In the genomic region with DNA sequence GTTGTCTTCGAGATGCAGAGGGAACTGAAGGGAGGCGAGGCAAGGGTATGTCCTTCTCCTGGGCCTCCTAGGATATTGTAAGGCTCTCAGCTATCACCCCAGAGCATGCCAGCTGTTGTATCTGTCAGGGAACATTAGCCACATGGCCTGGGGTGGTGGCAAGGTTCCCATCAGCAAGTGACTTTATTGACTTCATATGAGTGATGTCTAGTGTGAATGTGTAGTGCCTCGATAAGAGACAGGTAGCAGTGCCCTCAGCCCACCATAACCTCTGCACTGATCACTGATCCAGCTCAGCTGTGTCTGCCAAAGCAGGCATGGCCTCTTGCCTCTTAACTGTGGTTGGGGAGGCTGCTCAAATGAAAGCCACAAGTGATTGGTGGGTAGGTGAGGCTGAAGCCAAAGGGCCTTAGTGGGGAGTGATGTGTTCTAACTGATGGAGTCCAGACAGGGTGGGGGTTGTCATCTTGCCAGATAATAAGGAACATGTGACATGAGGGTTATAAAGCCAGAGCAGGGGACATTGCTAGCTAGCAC, we compare ENCODE assay signal across 28 mouse cellular contexts. TPM values are rescaled to one million over a fixed set of nuclear protein-coding genes. Genes with fewer than 3 reads are reported as not detected.
DNase-seq lines count a peak whose midpoint lies in the region; ATAC-seq and TF ChIP-seq lines count a peak whose summit lies in the region.
"Had no signal": no experiment of that assay in that cellular context is flagged by ENCODE, and none has a peak within 500 bp of the region (broad histone marks: within the 10 kb centered on the region; RNA-seq: fewer than 3 reads in every experiment).

No protein-coding gene starts in this region.

- no peaks in the 10 kb centered on the region for H3K9me3 ChIP-seq in heart, postnatal 0 days (replicated peaks; ENCODE audit: control insufficient read depth, low read length)
- H3K9me3 ChIP-seq in erythroblast, embryonic 14.5 days (ENCODE audit: control insufficient read depth, low read length): no peaks in the 10 kb centered on the region
- H3K9me3 ChIP-seq: embryonic facial prominence, embryonic 12.5 days; forebrain, embryonic 12.5 days; hindbrain, embryonic 12.5 days; intestine, embryonic 15.5 days; lung, embryonic 15.5 days had no signal

- TF ChIP-seq POLR2A in heart, adult 2 months (IDR thresholded peaks at IDR 0.05; ENCODE audit: insufficient read depth, low read depth, low read length): no peak

- intact Hi-C loops in heart, adult 2 months (cut with DNase I): loop anchor here (10.0 kb wide), 1 partner anchor 94 kb away; no protein-coding TSS in a partner anchor
- intact Hi-C loops in left cerebral cortex, adult 2 months (cut with DNase I): no loop called here

- 45% methylated on average over 3 of the region's 3 CpGs for WGBS in heart, postnatal 0 days
- WGBS in heart, adult 2 months: 63% methylated on average over 3 of the region's 3 CpGs

- no peak for DNase-seq in heart, postnatal 0 days (ENCODE audit: low spot score)
- DNase-seq in heart, adult 2 months: no peak
- DNase-seq in MN1 (ENCODE audit: low spot score): peak; percentile 62
- no peak for DNase-seq in left cerebral cortex, adult 2 months (ENCODE audit: extremely low spot score in 1 of 2, low spot score in 2 of 2)
- no peak for DNase-seq in spleen, postnatal 14 days (ENCODE audit: low spot score in 2 of 2)
- DNase-seq: adrenal gland, postnatal 10 days; B cell, adult 2 months; cerebellum, adult 11 months; cerebellum, adult 9-10 months; cerebellum, postnatal 36 days; gastrocnemius, postnatal 25 days; heart, adult 18-20 months; heart, postnatal 36 days; kidney, adult 8-10 months; kidney, postnatal 4 days; left cerebral cortex, postnatal 4 days; midbrain, embryonic 14.5 days had no signal

- 0 out of 2 replicates have a peak overlapping the region, but pooled peaks have one; percentile 7 for H3K9ac ChIP-seq in heart, postnatal 0 days (replicated peaks; ENCODE audit: low read depth, low read length)
- H3K9ac ChIP-seq in heart, adult 2 months (ENCODE audit: low read depth, low read length): no peak overlapping the region
- H3K9ac ChIP-seq: embryonic facial prominence, embryonic 12.5 days; forebrain, embryonic 12.5 days; hindbrain, embryonic 12.5 days; intestine, embryonic 15.5 days; lung, embryonic 15.5 days had no signal

- TF ChIP-seq CTCF in heart, postnatal 0 days (IDR thresholded peaks at IDR 0.05; ENCODE audit: low read depth): no peak
- no peak for TF ChIP-seq CTCF in heart, adult 2 months (IDR thresholded peaks at IDR 0.05)
- no peak for TF ChIP-seq CTCF in left cerebral cortex, adult 2 months (IDR thresholded peaks at IDR 0.05)

- TF ChIP-seq EP300 in heart, postnatal 0 days (IDR thresholded peaks at IDR 0.05; ENCODE audit: low read depth): no peak
- no peak for TF ChIP-seq EP300 in heart, adult 2 months (IDR thresholded peaks at IDR 0.05; ENCODE audit: insufficient read depth, low read depth, low read length)

- H3K27me3 ChIP-seq in heart, postnatal 0 days (ENCODE audit: control insufficient read depth, insufficient read depth, low read length): no peaks in the 10 kb centered on the region
- H3K27me3 ChIP-seq in heart, adult 2 months (ENCODE audit: control insufficient read depth, insufficient read depth, low read length): no peaks in the 10 kb centered on the region
- peaks cover 22% of the 10 kb centered on the region for H3K27me3 ChIP-seq in erythroblast, embryonic 14.5 days (ENCODE audit: control insufficient read depth)
- H3K27me3 ChIP-seq: CH12.LX; embryonic facial prominence, embryonic 12.5 days; intestine, embryonic 15.5 days; lung, embryonic 15.5 days had no signal

- H3K27ac ChIP-seq in heart, postnatal 0 days (ENCODE audit: low read depth): no peak overlapping the region
- no peak overlapping the region for H3K27ac ChIP-seq in heart, adult 2 months
- H3K27ac ChIP-seq in left cerebral cortex, adult 2 months: no peak overlapping the region
- H3K27ac ChIP-seq: embryonic facial prominence, embryonic 12.5 days; forebrain, embryonic 12.5 days; hindbrain, embryonic 12.5 days; hindbrain, postnatal 0 days; intestine, embryonic 15.5 days; kidney, postnatal 0 days; lung, embryonic 15.5 days had no signal

- peaks cover 20% of the 10 kb centered on the region for H3K36me3 ChIP-seq in heart, postnatal 0 days (replicated peaks; ENCODE audit: control insufficient read depth, insufficient read depth, low read length)
- no peaks in the 10 kb centered on the region for H3K36me3 ChIP-seq in heart, adult 2 months (ENCODE audit: control insufficient read depth, insufficient read depth, low read length)
- H3K36me3 ChIP-seq in erythroblast, embryonic 14.5 days (ENCODE audit: control insufficient read depth): peaks cover 37% of the 10 kb centered on the region
- H3K36me3 ChIP-seq: intestine, embryonic 15.5 days had no signal

- peaks cover 5% of the 10 kb centered on the region for H3K4me1 ChIP-seq in heart, postnatal 0 days (ENCODE audit: control insufficient read depth, insufficient read depth)
- peaks cover 3% of the 10 kb centered on the region for H3K4me1 ChIP-seq in heart, adult 2 months (ENCODE audit: control insufficient read depth, insufficient read depth, low read length)
- H3K4me1 ChIP-seq in erythroblast, embryonic 14.5 days (ENCODE audit: control insufficient read depth): peaks cover 63% of the 10 kb centered on the region

- H3K4me3 ChIP-seq in heart, postnatal 0 days (ENCODE audit: low read depth, low read length): no peak overlapping the region
- no peak overlapping the region for H3K4me3 ChIP-seq in heart, adult 2 months
- peak overlapping the region; percentile 14 for H3K4me3 ChIP-seq in erythroblast, embryonic 14.5 days (replicated peaks)
- no peak overlapping the region for H3K4me3 ChIP-seq in left cerebral cortex, adult 2 months
- H3K4me3 ChIP-seq: embryonic facial prominence, embryonic 12.5 days; forebrain, embryonic 12.5 days; hindbrain, embryonic 12.5 days; intestine, embryonic 15.5 days; lung, embryonic 15.5 days had no signal

- ATAC-seq in heart, postnatal 0 days (ENCODE audit: insufficient read depth, low read depth): 0 out of 2 replicates have a peak, but pooled peaks have one; percentile 40
- ATAC-seq in megakaryocyte progenitor cell, adult 5-6 weeks (replicated peaks; ENCODE audit: poor library complexity): peak; percentile 58
- ATAC-seq: hindbrain, postnatal 0 days; intestine, embryonic 15.5 days; Patski had no signal

- no peak overlapping the region for H3K4me2 ChIP-seq in heart, postnatal 0 days (ENCODE audit: low read depth, low read length)
- H3K4me2 ChIP-seq: embryonic facial prominence, embryonic 12.5 days; forebrain, embryonic 12.5 days; hindbrain, embryonic 12.5 days; intestine, embryonic 15.5 days; lung, embryonic 15.5 days had no signal

- no peaks in the 10 kb centered on the region for H3K79me2 ChIP-seq in heart, adult 2 months (replicated peaks; ENCODE audit: control insufficient read depth, insufficient read depth, low read length)

RNA-seq across cellular contexts. Expression of gene Acsf3, which starts 3.5 kb away (rescaled TPM):
- 17.7 and 22.6 TPM in 2 replicates for total RNA-seq in heart, postnatal 0 days (2014; rRNA removed; ENCODE audit: low replicate concordance)
- polyA plus RNA-seq in heart, postnatal 0 days (2015; fragmentation: Nextera tagmentation; extraction: Ambion mirVana): 18.1 and 19.3 TPM in 2 replicates
- 10 to 100 TPM; 25.1 to 29.6 TPM for total RNA-seq in heart, adult 2 months (2021)
- 25.6 and 33.6 TPM in 2 replicates for polyA plus RNA-seq in heart, adult 2 months (2012; rRNA removed)
- 2.5 and 2.8 TPM in 2 replicates for polyA plus RNA-seq in erythroblast, embryonic 14.5 days (2012)
- 4.5 and 5.5 TPM in 2 replicates for total RNA-seq in megakaryocyte progenitor cell, adult 5-6 weeks (2015)
- 5.7 and 6.6 TPM in 2 replicates for total RNA-seq in megakaryocyte progenitor cell, adult 5-6 weeks (2017)
- 10 to 100 TPM; 22.8 to 23.3 TPM for total RNA-seq in left cerebral cortex, adult 2 months (2021)
